Mouse (Mus musculus): ENCODE measurements around the gene Kcnq4. TPM values are rescaled to one million over a fixed set of nuclear protein-coding genes. Genes with fewer than 3 reads are reported as not detected.

Gene Kcnq4
- polyA plus RNA-seq, 1 experiment from 2014 or later = 1.0 TPM

- Histone ChIP-seq H3K4me1 (ENCODE audit: control insufficient read depth, insufficient read depth, low read length) (peaks cover 19% of the 10 kb centered on the region), H3K27ac (ENCODE audit: low read depth, low read length) (peak within 1 kb of the TSS; percentile 91), H3K36me3 (ENCODE audit: control insufficient read depth, insufficient read depth, low read length) (no peaks in the 10 kb centered on the region), H3K9me3 (replicated peaks; ENCODE audit: control insufficient read depth, low read length) (no peaks in the 10 kb centered on the region), H3K27me3 (ENCODE audit: control insufficient read depth, insufficient read depth, low read length) (no peaks in the 10 kb centered on the region), H3K4me3 (ENCODE audit: low read depth, low read length) (peak within 1 kb of the TSS; percentile 71), H3K4me2 (peak within 1 kb of the TSS; percentile 98), H3K9ac (ENCODE audit: low read depth, low read length) (peak within 1 kb of the TSS; percentile 90)
- ATAC-seq (replicated peaks; ENCODE audit: insufficient number of reproducible peaks, low FRiP score, low TSS enrichment) = peak; percentile 87
- WGBS (ENCODE audit: insufficient replicate concordance) = under 1% methylated on average over 50 of the region's 50 CpGs
Observed at GRCm38 (mm10) chr4:120666358-120667024, 81.9 kb downstream of the Kcnq4 start, which contains the start of gene Cited4. Gene Cited4, plus strand, starts transcription at chr4:120666572.

- H3K4me3 ChIP-seq (ENCODE audit: low read depth, low read length) = peak overlapping the region; percentile 71; the same call in 1 of the 2 replicates
- WGBS (ENCODE audit: insufficient replicate concordance) = 60% methylated on average over 7 of the region's 7 CpGs
Observed at GRCm38 (mm10) chr4:120665782-120666181, 82.6 kb downstream of the Kcnq4 start.

DNA sequence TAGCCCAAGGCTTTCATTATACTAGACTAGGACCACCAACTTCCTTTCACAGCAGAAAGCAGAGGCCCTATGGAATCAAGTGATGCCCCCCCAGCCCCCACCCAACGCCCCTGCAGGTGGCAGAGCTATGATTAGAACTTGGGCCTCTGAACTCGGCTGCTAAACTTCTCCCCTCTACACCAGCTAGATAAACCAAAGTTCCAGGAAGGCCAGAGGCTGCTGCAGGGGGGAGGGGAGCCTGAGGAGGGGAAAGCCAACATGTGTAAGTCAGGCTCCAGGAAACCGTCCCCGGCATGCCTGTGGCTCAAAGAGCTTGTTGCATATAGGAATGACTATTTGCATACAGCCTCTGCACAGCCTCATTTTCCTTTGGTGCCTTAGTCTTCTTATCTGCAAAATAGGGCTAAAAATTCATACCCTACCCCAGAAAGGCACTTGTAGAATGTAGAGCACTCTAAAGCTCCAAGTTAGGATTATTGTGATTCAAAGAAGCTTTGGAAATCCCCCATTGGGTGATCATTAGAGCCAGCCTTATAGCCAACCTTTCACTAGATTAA is 83.2 kb downstream of the Kcnq4 start:
- Histone ChIP-seq H3K4me3 (ENCODE audit: low read depth, low read length) (no peak overlapping the region), H3K4me2 (peak overlapping the region; percentile 98), H3K4me1 (ENCODE audit: control insufficient read depth, insufficient read depth, low read length) (peaks cover 19% of the 10 kb centered on the region), H3K9ac (ENCODE audit: low read depth, low read length) (peak overlapping the region; percentile 62; the same call in 1 of the 2 replicates), H3K27ac (ENCODE audit: low read depth, low read length) (peak overlapping the region; percentile 91), H3K27me3 (ENCODE audit: control insufficient read depth, insufficient read depth, low read length) (no peaks in the 10 kb centered on the region), H3K36me3 (ENCODE audit: control insufficient read depth, insufficient read depth, low read length) (no peaks in the 10 kb centered on the region), H3K9me3 (replicated peaks; ENCODE audit: control insufficient read depth, low read length) (no peaks in the 10 kb centered on the region)
- WGBS (ENCODE audit: insufficient replicate concordance) = 10% methylated on average over 4 of the region's 4 CpGs
- peak; percentile 47 for ATAC-seq (replicated peaks; ENCODE audit: insufficient number of reproducible peaks, low FRiP score, low TSS enrichment)

More at GRCm38 (mm10) chr4:120665782-120666181, 82.6 kb downstream of the Kcnq4 start:
- Histone ChIP-seq H3K9ac (ENCODE audit: low read depth, low read length) (peak overlapping the region; percentile 62; the same call in 1 of the 2 replicates), H3K4me2 (peak overlapping the region; percentile 98), H3K27ac (ENCODE audit: low read depth, low read length) (peak overlapping the region; percentile 91), H3K4me1 (ENCODE audit: control insufficient read depth, insufficient read depth, low read length) (peaks cover 19% of the 10 kb centered on the region), H3K36me3 (ENCODE audit: control insufficient read depth, insufficient read depth, low read length) (no peaks in the 10 kb centered on the region), H3K27me3 (ENCODE audit: control insufficient read depth, insufficient read depth, low read length) (no peaks in the 10 kb centered on the region), H3K9me3 (replicated peaks; ENCODE audit: control insufficient read depth, low read length) (no peaks in the 10 kb centered on the region)
- ATAC-seq (replicated peaks; ENCODE audit: insufficient number of reproducible peaks, low FRiP score, low TSS enrichment) = no peak

- no peak overlapping the region for H3K9ac ChIP-seq (ENCODE audit: low read depth, low read length)
Observed at GRCm38 (mm10) chr4:120664601-120665000, 83.8 kb downstream of the Kcnq4 start.

DNA sequence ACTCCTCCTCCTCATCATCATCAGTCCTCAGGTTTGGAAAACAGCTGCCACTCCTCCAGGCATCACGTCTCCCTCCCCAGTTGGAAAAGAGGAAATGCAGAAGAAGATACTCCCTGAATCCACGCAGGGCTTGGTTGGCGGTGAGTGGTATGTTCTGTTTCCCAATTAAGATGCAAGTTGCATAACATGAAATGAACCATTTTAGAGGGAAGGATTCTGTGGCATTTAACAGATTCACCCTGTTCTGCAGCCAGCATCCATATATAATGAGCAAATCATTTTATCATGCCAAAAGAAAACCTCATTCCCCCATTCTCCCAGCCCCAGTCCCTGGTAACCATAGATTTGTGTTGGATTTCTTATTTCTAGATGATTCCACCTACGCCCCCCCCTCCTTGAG is 87.9 kb downstream of the Kcnq4 start:
- Histone ChIP-seq H3K27me3 (ENCODE audit: control insufficient read depth, insufficient read depth, low read length) (0 out of 2 replicates have a peak, but pooled peaks cover 4% of the 10 kb centered on the region), H3K27ac (ENCODE audit: low read depth, low read length) (no peak overlapping the region), H3K36me3 (ENCODE audit: control insufficient read depth, insufficient read depth, low read length) (no peaks in the 10 kb centered on the region), H3K4me1 (ENCODE audit: control insufficient read depth, insufficient read depth, low read length) (peaks cover 8% of the 10 kb centered on the region), H3K4me3 (ENCODE audit: low read depth, low read length) (no peak overlapping the region), H3K9ac (ENCODE audit: low read depth, low read length) (no peak overlapping the region), H3K4me2 (no peak overlapping the region), H3K9me3 (replicated peaks; ENCODE audit: control insufficient read depth, low read length) (no peaks in the 10 kb centered on the region)
- ATAC-seq (replicated peaks; ENCODE audit: insufficient number of reproducible peaks, low FRiP score, low TSS enrichment) = no peak
- WGBS (ENCODE audit: insufficient replicate concordance) = 67% methylated on average over 4 of the region's 4 CpGs

More at GRCm38 (mm10) chr4:120664601-120665000, 83.8 kb downstream of the Kcnq4 start:
- Histone ChIP-seq H3K4me2 (peak overlapping the region; percentile 98; the same call in 1 of the 2 replicates), H3K36me3 (ENCODE audit: control insufficient read depth, insufficient read depth, low read length) (no peaks in the 10 kb centered on the region), H3K4me3 (ENCODE audit: low read depth, low read length) (no peak overlapping the region), H3K27ac (ENCODE audit: low read depth, low read length) (peak overlapping the region; percentile 91), H3K27me3 (ENCODE audit: control insufficient read depth, insufficient read depth, low read length) (no peaks in the 10 kb centered on the region), H3K4me1 (ENCODE audit: control insufficient read depth, insufficient read depth, low read length) (peaks cover 19% of the 10 kb centered on the region), H3K9me3 (replicated peaks; ENCODE audit: control insufficient read depth, low read length) (no peaks in the 10 kb centered on the region)
- no peak for ATAC-seq (replicated peaks; ENCODE audit: insufficient number of reproducible peaks, low FRiP score, low TSS enrichment)
- WGBS (ENCODE audit: insufficient replicate concordance) = 64% methylated on average over 2 of the region's 2 CpGs

DNA sequence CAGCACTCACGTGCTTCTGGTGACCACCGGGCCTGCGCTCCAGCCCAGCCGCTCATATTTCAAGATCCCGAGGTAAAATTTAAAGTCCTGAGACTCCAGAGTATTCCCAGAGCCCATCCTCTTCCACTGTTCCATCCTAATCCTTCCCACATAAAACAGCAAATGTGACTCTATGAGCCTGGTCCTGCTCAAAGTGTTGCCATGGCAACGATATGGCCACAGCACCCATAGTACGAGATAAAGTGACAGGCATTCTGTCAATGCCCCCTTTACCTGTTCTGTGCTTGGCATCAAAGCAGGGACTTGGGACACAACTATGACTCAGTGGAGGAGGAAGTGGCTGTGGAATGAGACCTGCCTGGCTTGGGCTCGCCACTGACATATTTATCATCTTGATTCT is 92.5 kb downstream of the Kcnq4 start:
- Histone ChIP-seq H3K27me3 (ENCODE audit: control insufficient read depth, insufficient read depth, low read length) (peaks cover 10% of the 10 kb centered on the region), H3K4me1 (ENCODE audit: control insufficient read depth, insufficient read depth, low read length) (no peaks in the 10 kb centered on the region), H3K4me2 (no peak overlapping the region), H3K9ac (ENCODE audit: low read depth, low read length) (no peak overlapping the region), H3K27ac (ENCODE audit: low read depth, low read length) (no peak overlapping the region), H3K9me3 (replicated peaks; ENCODE audit: control insufficient read depth, low read length) (no peaks in the 10 kb centered on the region), H3K36me3 (ENCODE audit: control insufficient read depth, insufficient read depth, low read length) (no peaks in the 10 kb centered on the region), H3K4me3 (ENCODE audit: low read depth, low read length) (no peak overlapping the region)
- ATAC-seq (replicated peaks; ENCODE audit: insufficient number of reproducible peaks, low FRiP score, low TSS enrichment) = no peak
- WGBS (ENCODE audit: insufficient replicate concordance) = 74% methylated on average over 8 of the region's 8 CpGs

DNA sequence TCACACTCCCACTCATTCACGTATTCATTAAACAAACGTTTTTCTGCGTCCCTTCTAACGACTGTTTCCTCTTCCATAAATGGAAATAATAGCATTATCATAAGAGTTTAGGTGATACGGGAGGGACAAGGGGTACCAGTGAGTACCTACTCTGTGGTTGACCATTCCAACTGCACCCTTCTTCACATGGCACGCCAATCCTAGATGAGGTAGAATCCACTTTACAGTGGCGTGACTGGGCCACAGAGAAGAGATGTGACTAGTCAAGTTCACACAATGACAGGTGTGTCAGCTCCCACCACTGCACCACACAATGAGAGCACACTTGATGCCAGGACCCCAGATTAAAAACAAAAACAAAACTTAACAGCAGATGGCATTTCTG is 98.2 kb downstream of the Kcnq4 start:
- Histone ChIP-seq H3K9ac (ENCODE audit: low read depth, low read length) (peak overlapping the region; percentile 66; the same call in 1 of the 2 replicates), H3K4me2 (peak overlapping the region; percentile 97), H3K4me3 (ENCODE audit: low read depth, low read length) (peak overlapping the region; percentile 59), H3K27ac (ENCODE audit: low read depth, low read length) (no peak overlapping the region), H3K4me1 (ENCODE audit: control insufficient read depth, insufficient read depth, low read length) (peaks cover 9% of the 10 kb centered on the region; the same call in 1 of the 2 replicates), H3K9me3 (replicated peaks; ENCODE audit: control insufficient read depth, low read length) (no peaks in the 10 kb centered on the region), H3K27me3 (ENCODE audit: control insufficient read depth, insufficient read depth, low read length) (peaks cover 36% of the 10 kb centered on the region), H3K36me3 (ENCODE audit: control insufficient read depth, insufficient read depth, low read length) (no peaks in the 10 kb centered on the region)
- ATAC-seq (replicated peaks; ENCODE audit: insufficient number of reproducible peaks, low FRiP score, low TSS enrichment) = no peak
- 21% methylated on average over 7 of the region's 7 CpGs for WGBS (ENCODE audit: insufficient replicate concordance)

DNA sequence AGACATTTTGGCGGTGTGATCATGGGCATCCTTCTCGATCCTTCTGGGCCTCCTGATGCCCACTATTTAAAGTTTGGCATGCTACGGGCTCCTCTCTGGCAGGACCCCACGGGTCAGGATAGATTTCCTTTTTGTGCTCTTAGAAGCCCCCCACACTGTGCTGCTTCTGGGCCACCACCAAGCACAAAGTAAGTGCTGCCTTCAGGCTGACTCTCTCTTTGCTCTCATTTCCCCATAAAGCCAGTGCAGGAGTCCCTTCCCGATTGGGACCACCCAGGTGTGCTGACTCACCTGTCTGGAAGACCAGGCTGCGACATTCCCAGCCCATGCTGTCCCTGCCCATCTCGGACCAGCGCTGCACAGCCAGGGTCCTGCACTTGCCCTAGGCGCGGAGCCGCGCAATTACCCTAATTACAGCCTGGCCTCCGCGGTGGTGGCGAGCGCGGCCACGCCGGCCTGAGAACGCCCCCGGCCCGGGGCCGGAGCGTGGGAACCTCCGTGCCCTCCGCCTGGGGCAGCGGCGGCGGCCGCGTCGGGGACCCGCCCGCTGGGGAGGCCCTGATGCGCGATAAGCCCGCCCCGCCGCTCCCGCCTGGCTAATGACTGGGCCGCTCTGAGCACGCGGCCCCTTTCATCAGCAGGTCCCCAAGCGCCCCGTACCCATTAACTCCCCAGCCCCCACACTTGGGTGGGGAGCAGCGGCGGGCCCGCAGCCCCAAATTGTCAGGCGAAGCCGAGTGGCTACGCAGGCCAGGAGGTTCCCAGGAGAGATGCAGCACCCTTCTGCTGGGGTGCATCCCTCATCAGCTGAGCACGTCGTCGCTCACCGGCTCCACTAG is 98.8 kb downstream of the Kcnq4 start:
- no peak overlapping the region for H3K27ac ChIP-seq (ENCODE audit: low read depth, low read length)
- peak overlapping the region; percentile 66 for H3K9ac ChIP-seq (ENCODE audit: low read depth, low read length)
- no peaks in the 10 kb centered on the region for H3K9me3 ChIP-seq (replicated peaks; ENCODE audit: control insufficient read depth, low read length)
- H3K27me3 ChIP-seq (ENCODE audit: control insufficient read depth, insufficient read depth, low read length) = peaks cover 32% of the 10 kb centered on the region
- H3K36me3 ChIP-seq (ENCODE audit: control insufficient read depth, insufficient read depth, low read length) = no peaks in the 10 kb centered on the region
- WGBS (ENCODE audit: insufficient replicate concordance) = 4% methylated on average over 54 of the region's 55 CpGs
- peaks cover 9% of the 10 kb centered on the region; the same call in 1 of the 2 replicates for H3K4me1 ChIP-seq (ENCODE audit: control insufficient read depth, insufficient read depth, low read length)
- peak; percentile 84 for ATAC-seq (replicated peaks; ENCODE audit: insufficient number of reproducible peaks, low FRiP score, low TSS enrichment)
- H3K4me2 ChIP-seq = peak overlapping the region; percentile 97
- H3K4me3 ChIP-seq (ENCODE audit: low read depth, low read length) = peak overlapping the region; percentile 59
